Mouse (Mus musculus) adrenal gland, postnatal 14 days (tissue): ENCODE data around the gene Pibf1. TPM values are rescaled to one million over a fixed set of nuclear protein-coding genes. Genes with fewer than 3 reads are reported as not detected.

Experiments used
- DNase-seq: peaks from one replicate; pipeline ENCODE4 v3.0.0; 2021; ENCODE audit warnings: mixed read lengths
- total RNA-seq: library from RNA; stranded (reverse); gene quantifications from 2 replicates; pipeline ENCODE4 v1.2.3, GENCODE M21; 2021

Gene Pibf1
- total RNA-seq, 1 experiment from 2014 or later: 10.2 TPM

DNA sequence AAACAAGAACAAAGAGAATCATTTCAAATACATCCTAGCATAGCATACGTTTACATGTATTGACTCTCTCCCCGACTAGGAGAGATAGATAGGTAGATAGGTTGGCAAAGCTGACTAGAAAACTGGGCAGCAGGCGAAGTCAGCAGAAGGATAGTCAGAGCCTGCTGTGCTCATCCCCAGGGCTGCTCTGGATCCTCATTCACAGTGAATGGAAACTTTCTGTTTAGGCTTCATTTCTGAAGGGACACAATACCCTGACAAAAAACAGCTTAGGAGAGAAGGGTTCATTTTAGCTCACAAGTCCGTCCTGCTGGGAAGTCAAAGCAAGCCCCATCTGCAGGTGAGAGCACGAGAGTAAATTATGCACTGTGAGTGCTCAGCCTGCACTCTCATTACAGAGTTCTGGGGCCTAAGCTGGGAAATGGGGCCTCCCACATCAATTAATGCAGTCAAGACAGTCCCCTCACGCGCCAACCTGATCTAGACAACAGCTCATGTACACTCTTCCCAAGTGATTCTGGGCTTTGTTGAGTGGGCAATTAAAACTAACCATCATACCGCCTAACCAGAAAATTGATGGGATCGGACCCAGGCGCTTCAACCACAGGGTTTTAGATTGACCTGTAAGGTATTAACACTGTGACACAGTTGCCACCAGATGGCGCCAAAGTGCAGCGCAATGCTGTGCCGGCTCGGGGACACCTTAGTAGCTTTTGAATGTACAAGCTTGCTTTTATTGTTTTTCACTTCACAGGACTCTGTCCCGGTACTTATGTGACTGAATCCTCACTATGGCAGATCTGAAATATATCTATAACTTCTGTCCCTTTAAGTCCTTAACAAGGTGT, 42.8 kb downstream of the Pibf1 start:
- peak; percentile 88 for DNase-seq

DNA sequence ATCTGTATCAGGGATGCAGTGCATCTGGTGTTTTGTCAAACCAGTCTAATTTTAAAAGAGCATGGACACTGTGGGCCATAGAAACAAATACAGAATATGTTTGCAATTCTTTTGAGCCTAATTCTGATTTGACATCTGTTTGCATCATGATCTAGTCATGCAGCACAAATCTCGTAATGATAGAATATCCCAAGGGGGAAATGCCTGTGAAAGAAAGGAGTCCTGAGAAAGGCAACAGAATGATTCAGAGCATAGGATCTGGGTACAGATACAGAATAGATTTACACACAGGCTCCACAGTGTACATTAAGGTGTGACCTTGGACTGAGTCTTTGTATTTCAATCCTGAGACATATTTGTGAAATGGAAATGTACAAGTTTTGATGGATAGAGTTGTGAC, 47.6 kb downstream of the Pibf1 start:
- DNase-seq: no peak

DNA sequence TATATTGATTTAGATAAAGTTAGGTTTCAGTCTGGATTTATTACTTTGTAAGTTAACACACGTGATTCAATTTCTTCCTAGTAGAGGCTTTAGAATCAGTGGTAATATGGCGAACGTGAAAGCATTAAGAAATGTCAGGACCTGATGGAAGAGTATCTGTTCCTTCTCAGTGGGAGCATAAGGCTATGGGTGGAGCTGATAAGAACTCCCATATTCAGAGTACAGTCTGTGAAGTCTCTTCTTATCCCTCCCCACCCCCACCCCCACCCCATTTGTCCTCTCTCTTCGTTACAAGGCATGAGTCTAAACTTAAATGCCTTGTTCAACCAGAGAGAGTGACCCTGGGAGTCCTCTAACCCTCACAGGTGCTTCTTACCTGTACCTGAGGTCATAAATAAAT, 53.5 kb downstream of the Pibf1 start:
- no peak for DNase-seq

DNA sequence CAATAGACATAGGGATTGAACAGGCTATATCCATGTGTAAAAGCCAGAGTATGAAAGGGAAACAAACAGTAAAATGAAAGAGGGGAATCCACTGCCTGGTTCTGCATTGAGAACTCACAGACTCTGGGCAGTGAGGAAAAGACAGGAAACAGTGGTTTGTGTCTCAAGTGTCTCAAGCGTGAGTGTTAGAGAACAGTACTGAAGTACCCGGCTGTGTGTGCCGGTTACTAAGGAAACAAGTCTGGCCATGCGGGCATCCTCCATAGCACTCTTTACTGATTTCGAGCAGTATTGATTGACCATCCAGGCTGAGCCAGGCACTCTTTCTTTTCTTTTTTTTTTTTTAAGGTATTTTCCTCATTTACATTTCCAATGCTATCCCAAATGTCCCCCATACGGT, 60.7 kb downstream of the Pibf1 start:
- DNase-seq: no peak

DNA sequence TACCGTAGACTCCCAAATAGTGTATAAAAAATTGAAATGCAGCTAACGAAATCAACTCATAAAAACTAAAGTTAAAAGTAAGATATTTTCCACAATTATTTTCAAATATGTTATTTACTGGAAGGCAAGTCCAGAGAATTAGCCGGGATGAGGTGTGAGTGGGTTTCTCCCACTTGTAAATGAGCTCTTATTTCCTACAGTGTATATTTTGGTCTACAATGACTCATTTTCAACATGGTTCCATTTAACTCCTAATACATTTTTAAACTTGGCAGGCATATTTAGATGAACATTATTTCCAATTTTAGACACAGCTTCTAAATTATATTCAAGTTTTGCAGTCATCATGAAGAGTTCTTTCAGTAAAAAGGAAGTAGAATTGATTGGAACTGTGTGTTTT, 63.8 kb downstream of the Pibf1 start:
- no peak for DNase-seq

DNA sequence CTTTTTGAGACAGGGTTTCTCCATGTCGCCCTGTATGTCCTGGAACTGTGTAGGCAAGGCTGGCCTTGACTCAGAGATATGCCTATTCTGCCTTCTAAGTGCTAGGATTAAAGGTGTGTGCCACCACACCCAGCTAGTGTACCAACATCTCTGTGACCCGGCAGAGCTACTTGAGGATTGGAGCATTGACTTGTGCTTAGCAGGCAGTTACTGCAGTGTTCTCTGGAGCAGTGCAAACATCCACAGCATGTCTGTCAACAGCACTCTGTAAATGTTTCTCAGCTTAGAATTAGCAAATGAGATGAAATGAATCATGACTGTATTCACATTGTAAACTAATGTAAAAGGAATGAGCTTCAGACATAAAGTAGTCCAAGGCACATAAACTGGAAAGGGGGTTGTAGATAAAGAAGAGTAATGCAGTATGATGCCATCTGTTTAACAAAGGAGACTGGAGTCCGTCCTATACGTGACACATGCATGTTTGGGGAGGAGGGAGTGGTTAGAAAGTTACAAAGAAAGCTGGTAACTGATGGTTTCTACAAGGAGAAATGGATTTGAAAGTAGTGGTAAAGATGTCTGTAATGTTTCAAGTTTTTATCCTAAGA, 75.0 kb downstream of the Pibf1 start:
- DNase-seq: no peak

DNA sequence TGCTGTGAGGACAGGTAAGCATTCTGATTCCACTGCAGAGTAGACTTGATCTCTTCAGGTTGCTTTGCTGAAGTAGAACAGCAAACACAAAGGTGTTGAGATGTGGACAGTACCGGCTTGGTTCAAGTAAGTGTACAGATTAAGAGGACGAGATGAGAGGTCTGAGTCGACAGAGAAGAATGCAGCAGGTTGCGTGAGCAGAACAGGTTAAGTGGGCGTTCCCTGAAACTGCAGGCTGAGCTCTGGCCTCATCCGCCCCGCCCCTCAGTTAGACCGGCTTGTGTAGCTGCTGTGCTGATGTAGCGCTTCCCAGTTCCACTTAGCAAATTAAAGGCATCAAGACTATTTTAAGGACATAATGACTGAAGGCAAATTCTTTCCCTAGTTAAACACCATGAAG, 77.3 kb downstream of the Pibf1 start:
- no peak for DNase-seq

DNA sequence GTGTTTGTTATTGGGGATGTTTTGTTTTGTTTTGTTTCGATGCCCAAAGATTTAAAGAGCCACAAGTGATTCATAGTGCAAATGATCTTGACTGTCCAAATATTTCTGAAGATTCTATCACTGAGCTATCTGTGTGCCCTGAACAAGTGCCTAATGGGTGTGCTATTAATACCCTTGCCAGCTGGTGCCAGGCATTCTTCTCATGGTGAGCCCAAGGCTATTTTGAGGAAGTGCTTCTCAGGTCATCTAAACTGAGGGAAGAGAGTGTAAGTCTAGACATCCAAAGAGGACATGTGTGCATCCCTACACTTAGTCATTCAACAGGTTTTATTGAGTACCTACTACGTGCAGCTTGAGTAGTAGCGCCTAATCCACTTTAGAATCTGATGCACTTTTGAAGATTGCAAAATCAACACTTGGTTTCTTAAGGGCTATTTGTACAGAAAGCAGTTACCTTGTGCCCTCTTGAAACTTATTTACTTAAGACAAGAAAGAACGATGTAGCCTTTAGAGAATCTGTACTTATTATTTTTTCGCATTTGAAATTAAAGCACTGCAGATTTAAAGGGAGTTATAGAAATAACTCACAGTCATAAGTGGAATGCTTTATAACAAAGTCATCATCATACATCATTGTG, 91.0 kb downstream of the Pibf1 start:
- no peak for DNase-seq

DNA sequence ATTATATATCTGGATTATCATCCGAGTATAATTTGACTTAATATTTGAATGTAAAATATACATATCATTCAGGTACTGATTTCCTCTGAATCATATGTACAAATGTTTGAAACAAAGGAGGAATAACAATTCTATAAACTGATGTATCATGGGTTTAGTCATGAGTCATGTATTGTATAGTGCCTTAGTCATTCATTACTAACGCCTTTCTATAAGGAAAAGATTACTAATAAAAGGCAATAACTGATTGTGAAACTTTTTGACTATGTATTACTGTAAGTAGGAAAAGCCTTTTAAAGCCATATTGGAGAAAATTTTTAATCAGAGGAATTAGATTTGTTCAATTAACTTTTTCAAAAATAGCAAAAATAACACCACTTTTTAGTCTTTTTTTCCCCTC, 106.6 kb downstream of the Pibf1 start:
- no peak for DNase-seq

DNA sequence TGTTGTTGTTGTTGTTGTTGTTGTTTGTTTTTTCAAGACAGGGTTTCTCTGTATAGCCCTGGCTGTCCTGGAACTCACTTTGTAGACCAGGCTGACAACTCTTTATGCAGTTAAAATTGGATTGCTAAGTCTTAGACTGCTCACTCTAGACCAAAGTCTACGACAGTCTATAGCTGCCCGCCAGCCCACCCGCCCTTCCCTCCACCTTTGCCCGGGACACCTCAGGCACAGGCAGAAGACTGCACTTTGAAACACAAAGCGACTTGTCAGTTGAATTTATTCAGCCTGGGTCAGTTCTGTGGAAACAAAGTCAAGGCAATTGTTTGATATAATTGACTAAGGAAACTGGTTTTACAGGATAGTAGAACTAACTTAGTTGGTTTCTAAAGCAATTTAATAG, 107.4 kb downstream of the Pibf1 start:
- DNase-seq: no peak

DNA sequence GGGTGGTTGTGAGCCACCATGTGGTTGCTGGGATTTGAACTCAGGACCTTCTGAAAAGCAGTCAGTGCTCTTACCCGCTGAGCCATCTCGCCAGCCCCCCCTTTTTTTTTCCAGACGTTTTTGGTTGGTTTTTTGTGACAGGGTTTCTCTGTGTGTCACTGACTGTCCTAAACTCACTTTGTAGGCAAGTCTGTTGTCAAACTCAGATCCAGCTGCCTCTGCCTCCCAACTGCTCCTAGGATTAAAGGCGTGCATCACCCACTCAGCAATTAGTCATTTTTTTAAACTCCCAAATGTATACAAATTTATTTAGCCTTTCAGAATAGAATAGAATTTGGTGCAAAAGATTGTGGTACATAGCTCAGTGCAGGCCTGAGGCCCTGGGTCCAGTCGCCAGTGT, 111.2 kb downstream of the Pibf1 start:
- DNase-seq: no peak

DNA sequence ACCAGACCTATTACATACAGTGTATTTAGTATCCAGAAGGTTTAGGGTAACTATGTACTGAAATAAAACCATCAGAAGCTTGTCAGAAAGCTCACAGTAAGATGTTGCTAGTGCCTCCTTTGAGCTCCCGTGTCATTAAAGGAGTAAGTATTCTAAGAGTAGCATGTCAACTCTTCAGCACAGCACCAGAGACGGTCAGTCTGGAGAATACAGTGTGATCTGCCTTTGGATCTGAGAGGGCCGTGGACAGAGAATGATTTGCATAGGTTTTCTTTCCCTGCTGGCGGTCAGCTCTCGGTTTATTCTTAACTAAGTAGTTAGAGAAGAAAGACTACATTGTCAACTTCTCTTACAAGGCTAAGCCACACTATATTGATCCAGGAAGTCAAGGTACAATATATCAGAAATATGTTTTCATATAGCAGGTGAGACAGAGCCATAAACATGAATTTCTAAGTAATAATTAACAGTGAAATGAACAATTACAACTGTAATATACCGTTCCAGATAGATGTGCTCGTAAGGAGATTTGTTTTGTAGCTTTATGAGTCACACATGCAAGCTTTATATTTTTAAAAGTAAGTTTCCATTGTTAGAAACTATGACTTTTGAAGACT, 119.3 kb downstream of the Pibf1 start:
- DNase-seq: no peak

DNA sequence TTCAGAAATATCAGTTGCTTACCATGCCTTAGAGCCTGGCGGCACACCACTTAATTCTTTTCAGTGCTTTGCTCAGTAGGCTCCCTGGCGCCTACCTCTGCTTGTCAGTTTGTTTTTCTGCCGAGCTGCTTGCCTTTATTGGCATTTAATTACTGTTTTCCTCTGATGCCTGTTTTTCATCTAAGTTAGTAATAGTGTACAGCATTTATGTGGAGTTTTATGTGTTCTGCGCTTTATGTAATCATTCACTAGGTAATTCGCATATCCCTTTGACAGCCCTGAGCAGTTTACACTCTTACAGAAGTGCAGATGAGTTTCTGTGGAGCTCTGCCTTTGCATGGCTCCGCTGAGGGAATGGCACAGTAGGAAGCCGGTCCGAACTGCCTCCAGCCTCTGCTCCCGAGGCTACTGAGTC, 120.5 kb downstream of the Pibf1 start:
- no peak for DNase-seq

DNA sequence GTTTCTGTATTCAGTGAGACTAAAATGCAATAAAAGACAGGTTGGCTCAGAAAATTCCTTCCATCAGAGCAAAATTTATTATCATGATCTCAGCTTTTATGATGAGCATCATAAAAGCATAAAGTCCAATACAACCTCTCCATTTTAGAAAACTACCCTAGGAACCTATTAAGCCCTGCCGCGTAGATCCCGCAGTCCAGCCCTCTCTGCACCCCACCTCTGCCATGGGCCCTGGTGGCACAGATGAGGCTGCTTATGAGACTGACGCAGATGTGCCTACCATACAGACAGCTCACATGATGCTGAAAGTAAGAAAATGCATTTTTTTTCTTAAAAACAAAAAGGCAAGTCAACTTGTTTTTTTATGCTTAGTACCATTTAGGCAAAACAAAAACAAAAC, 126.7 kb downstream of the Pibf1 start:
- DNase-seq: no peak

DNA sequence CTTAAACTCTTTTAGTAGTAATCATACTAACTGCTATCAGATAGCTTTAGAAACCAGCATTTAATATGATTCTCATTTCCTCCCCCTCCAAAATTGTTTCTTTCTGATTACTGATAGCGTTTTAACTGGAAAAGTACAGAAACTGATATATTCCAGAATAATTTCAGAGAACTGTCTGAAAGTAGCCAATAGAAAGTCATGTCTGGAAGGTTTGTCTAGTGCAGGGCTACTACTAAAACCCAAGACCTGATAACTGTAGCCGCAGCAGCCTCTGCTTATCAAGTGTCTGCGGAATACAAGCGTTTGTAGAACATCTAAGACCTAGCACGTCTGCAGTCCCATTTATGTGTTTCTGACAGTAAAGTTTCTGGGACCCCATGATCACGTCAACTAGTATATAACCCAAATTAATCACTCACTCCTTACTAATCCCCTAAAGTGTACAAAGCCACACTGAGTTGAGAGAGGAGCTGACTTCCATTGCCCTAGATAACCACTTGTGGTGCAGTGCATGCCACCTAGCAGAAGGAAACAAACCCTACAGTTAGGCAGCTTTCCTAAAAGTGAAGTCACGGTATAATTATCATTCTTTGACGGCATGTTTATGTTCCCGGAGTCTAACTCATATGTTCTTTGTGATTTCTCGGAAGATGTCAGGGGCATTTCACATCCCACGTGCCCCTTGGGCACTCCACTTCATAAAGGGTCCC, 130.0 kb downstream of the Pibf1 start:
- DNase-seq: no peak

DNA sequence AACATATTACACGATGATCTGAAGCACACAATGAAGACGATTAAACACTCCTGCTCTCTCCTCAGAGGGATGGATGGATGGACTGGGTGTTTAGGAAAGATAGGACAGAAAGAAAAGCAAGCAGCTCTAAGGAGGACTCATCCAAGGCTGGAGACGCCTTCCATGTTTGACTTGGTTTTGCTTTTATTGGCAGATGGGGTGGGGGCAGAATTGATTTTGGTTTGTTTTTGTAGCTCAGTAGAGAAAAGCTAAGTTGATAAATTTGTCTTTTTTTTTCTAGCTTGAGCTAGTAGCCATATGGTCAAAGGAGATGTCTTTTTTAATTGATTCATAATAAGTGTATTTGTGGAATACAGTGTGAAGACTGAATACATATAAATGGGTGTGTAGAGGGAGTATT, 133.8 kb downstream of the Pibf1 start:
- DNase-seq: no peak

DNA sequence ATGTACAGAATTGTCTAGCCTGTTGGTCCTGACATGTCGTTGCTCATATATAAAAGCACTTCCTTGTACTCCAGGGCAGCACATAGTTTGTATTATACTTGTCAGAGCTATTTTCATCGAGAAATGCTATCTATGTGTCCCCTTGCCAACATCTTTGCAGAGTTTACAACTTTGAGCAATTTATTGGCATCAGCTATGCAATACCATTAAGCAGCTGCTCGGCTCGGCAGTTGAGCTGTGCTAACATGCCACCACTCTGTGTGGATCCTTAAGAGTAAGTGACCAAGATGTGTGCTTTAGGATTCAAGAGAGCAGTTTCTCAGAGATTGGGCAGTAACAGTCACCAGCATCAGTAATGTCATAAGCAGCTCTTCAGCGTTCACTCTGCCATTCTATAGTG, 137.9 kb downstream of the Pibf1 start:
- no peak for DNase-seq

DNA sequence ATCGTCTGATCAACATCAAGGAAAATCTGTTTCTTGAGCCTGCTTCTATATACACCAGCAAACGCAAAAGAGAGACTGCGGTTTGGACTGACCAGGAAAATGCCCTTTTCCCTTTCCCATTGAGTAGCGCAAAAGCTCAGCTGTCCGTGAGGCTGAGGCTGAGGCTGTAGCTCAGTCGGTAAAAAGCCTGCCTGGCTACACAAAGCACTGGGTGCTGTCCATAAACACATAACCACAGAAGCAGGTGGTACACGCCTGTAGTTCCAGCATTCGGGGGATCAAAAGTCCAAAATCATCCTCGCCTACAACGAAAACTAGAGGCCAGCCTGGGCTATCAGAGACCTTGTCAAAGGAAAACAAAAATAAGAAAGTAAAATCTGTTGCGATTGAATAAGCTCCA, 141.3 kb downstream of the Pibf1 start:
- no peak for DNase-seq

DNA sequence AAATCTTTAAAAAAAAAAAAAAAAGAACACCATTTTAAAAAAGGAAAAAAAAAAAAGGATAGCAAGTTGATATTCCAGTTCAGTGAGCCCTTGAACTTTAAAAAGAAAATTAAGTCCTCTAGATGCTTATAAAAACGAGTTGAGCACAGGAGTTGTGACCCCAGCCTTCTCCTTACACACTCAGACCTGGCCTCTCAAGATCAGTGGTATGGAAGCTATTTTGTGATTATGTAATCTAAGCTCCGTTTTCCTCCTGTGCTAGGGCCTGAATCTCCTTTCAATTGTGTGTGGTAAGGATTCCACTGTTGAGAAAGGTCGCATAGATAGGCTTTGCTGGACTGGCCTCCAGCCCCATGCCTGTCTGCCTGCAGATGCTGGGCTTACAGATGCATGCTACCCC, 145.3 kb downstream of the Pibf1 start:
- DNase-seq: no peak

DNA sequence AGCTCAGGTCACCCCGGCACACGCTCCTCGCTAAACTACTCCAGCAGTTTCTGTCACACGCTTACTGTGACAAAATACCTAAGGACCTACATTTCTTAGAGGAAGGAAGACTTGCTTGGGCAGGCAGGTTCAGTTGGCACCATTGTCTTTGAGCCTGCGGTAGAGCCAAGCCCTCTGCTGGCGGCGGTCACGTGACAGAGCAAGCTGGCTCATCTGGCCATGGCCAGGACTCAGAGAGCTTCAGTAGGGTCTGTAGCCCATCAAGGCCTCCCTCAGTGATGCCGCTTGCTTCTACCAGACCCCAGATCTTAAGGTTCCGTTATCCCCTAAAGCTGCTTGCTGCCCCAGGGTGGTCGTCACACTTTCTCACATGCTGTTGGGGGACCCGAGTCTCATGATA, 162.8 kb downstream of the Pibf1 start:
- no peak for DNase-seq

DNA sequence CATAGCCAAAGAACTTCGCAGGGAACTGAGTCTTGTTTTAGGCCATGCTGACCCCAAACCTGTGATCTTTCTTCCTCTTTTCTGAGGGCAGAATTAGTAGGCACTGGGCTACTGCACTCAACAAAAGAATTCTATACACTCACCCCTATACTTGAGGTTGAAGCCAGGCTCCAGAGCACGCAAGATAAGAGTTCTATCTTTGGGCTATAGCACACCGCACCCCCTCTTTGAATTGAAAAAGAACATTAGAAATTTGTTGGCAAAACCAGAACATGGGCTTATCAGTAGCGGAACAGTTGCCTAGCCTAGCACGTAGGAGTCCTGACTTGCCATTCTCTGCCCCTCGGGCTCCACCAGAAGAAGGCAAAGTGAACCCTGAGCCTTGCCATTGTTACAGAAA, 164.6 kb downstream of the Pibf1 start:
- no peak for DNase-seq

DNA sequence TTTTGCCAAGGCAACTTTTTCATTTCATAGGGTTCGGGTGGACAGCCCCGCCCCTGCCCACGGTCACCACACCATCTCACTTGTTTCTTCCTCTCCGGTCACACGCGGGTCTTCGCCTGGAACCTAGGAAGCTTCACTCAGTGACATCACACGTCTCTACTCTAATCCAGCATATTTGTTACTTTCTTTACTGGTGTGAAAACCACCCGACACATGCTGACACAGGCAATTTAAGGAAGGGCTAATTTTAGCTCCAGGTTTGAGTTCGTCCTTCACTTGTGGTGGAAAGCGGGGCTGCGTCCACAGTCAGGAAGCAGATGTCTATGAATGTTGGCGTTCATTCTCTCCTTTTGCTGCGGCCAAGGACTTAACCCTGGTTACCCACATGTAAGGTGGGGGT, 166.6 kb downstream of the Pibf1 start:
- DNase-seq: no peak

DNA sequence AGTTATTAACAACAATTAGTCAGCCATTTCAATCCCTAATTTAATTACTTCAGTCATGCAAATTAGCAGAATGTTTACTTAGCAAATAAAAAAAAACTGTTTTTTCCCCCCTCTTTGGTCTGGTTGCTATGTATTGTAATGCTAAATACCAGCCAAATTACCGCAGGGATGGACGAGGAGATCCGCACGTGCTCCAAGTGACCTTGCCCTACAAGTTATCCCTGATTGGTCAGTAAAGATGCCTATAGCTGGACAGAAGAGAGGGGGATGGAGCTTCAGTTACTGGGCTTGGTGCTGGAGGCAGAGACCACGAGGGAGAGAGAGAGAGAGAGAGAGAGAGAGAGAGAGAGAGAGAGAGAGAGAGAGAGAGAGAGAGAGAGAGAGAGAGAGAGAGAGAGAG, 167.5 kb downstream of the Pibf1 start:
- DNase-seq: no peak
